Mouse (Mus musculus) neural tube, embryonic 10.5 days (tissue): ENCODE measurements around the gene Arhgef38.

ENCODE experiments used
- DNase-seq: peaks from one replicate; pipeline ENCODE4 v3.0.0-alpha.2; 2017; ENCODE audit warnings: low spot score; ENCODE audit errors: extremely low spot score

Gene Arhgef38

DNA sequence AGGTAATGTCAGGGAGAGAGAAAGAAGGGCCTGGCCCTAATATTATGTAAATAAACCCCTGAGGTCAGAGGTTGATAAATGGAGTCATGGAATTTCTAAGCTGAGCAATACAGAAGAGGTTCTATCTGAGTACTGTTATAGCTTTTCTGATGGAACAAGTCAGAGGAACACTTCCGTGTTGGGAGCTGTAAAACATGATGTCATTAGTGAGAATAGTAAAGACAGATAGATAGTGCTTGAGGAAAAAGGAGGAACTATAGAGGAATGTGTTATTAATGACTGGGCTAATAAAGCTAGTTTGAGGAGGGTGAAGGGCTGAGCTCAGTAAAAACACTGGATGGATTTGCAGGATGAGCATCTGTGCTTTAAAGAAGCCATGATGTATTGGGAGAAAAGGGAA is 140.4 kb downstream of the Arhgef38 start:
- no peak for DNase-seq

GRCm38 (mm10) chr3:133092936-133093335 is 141.8 kb downstream of the Arhgef38 start:
- no peak for DNase-seq

GRCm38 (mm10) chr3:133092274-133092853 is 142.4 kb downstream of the Arhgef38 start:
- DNase-seq: no peak

GRCm38 (mm10) chr3:133091664-133092273 is 143.0 kb downstream of the Arhgef38 start, which contains the start of the genes Ints12 and Gstcd:
Ints12 (plus strand) TSS chr3:133091840.
Gstcd (minus strand) TSS chr3:133092033.
- DNase-seq: peak; percentile 97

DNA sequence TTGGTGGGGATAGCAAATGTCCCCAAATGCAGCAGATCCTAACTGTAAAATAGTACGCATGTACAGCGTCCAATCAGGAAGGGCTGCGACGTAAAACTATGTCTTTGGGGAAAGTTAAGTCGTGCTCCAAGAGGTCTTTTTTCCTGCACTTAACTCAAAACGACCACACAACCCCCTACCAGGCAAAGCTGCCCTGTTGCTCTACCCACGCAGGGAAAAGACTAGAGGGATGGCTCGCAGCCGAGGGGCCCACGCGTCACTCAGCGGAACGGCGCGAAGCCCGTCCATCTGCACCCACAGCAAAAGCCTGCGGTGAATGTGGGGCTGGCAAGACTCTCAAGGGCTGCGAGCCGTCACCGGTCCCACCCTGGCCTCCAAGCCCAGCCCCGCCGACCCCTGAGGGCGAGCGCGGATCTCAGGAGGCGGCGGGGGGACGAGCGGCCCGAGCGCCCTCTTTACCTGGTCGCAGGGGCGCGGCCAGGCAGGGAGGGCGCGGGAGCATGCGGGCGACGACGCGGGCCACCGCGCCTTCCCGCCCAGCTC is 143.6 kb downstream of the Arhgef38 start:
- DNase-seq: no peak

DNA sequence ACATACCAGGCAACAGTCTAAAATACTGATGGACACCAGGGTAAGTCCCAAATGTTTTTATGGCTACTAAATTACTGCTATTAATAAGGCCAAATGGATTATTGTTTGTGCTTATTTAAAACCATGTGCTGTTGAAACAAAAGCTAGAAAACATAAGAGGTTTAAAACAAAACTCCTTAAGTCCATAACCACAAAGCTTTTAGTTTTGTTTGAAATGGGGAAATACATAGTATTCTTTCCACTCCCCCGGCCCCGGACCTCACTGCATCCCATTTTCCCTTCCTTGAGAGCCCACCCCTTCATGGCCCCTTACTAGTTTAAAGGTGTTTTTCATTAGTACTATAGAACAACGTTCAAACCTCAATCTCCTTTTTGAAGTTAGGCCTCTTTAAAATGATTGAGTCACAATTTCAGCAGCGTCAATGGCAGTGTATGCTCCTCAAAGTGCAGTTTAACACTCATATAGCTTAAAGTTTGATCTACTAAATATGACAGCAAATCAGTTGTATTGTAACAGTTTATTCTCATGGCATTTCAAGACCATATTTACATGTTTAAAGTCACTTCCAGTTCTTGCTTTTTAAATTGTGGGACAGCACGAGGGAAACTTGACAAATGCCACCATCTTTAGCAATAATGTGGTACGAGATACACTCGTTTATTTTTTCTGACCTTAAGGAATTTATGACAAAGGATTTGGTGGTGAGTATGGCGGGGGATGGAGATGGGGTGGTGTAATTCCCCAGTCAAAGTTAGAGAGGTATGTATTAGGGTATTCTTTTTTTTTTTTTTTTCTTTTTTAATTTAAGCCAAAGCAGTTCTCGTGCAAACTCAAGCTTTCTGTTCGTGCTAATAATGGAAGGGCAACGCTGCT is 144.3 kb downstream of the Arhgef38 start:
- DNase-seq: no peak

GRCm38 (mm10) chr3:133085858-133086257 is 148.9 kb downstream of the Arhgef38 start:
- DNase-seq: no peak

DNA sequence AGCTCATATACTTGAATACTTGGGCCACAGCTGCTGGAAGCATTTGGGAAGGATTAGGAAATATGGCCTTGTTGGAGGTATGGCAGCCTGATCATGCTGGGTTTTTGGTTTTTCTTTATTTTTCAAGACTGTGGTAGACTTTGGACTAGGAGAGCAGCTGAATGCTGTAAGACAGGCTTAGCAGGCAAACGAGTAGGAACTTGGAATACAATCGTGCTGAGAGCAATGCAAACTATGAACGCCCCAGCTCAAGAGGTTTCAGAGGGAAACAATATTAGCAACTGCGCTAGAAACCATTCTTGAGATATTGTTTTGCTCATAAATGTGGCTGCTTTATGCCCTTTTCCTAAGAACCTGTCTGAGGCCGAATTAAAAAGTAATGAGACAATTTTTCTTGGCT is 152.0 kb downstream of the Arhgef38 start:
- no peak for DNase-seq

DNA sequence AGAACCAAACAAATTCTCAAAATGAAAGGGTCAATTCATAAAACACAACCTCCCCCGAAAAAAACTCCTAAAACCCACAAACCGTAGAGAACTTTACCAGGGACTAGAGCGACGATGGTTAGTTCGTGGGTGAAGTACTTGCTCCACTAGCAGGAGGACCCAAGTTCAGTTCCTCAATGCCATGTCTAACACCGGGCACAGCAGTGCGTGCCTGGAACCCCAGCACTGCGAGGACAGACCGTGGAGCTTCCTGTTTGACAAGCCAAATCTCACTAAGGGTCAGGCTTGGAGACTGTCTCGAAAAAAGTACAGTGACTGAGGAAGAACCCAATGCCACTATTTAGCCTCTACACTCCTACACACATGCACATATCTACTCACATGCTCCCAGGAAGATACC is 159.2 kb downstream of the Arhgef38 start:
- no peak for DNase-seq
